Mouse (Mus musculus) embryonic facial prominence, embryonic 15.5 days (tissue): Measurements from ENCODE around the gene Card9. TPM values are rescaled to one million over a fixed set of nuclear protein-coding genes. Genes with fewer than 3 reads are reported as not detected.

Experiments used
- ATAC-seq: fragments of 200-750 bp; cut with Nextera tagmentation; 2 replicates; pipeline ENCODE4 v1.8.0; 2017; ENCODE audit warnings: low read depth, moderate TSS enrichment; ENCODE audit not compliant: insufficient number of reproducible peaks, low FRiP score, low TSS enrichment
- H3K27ac ChIP-seq: fragments of 300-500 bp; sonication (generic); replicated peaks from 2 replicates; pipeline ENCODE4 v1.5.1; 2015; ENCODE audit warnings: mild to moderate bottlenecking, inconsistent platforms
- H3K27me3 ChIP-seq: fragments of 300-500 bp; sonication (generic); 2 replicates; pipeline ENCODE4 v1.6.1; 2015; ENCODE audit warnings: inconsistent platforms
- H3K36me3 ChIP-seq: fragments of 300-500 bp; sonication (generic); 2 replicates; pipeline ENCODE4 v1.6.1; 2015; ENCODE audit warnings: mild to moderate bottlenecking, inconsistent platforms
- H3K4me1 ChIP-seq: fragments of 300-500 bp; sonication (generic); 2 replicates; pipeline ENCODE4 v1.6.1; 2015; ENCODE audit warnings: inconsistent platforms
- H3K4me2 ChIP-seq: fragments of 300-500 bp; sonication (generic); replicated peaks from 2 replicates; pipeline ENCODE4 v1.6.1; 2015; ENCODE audit warnings: mild to moderate bottlenecking, inconsistent platforms
- H3K4me3 ChIP-seq: fragments of 300-500 bp; sonication (generic); replicated peaks from 2 replicates; pipeline ENCODE4 v1.5.1; 2015; ENCODE audit warnings: mild to moderate bottlenecking, inconsistent platforms
- H3K9ac ChIP-seq: fragments of 300-500 bp; sonication (generic); 2 replicates; pipeline ENCODE4 v1.6.1; 2015; ENCODE audit warnings: inconsistent platforms
- H3K9me3 ChIP-seq: fragments of 300-500 bp; sonication (generic); replicated peaks from 2 replicates; pipeline ENCODE4 v1.6.1; 2016; ENCODE audit warnings: inconsistent platforms
- WGBS: fragments of 180-500 bp; shearing (Covaris S2); methylation state at CpG from one replicate; pipeline ENCODE4 v1.1.7; 2015; 5-methylcytosine and 5-hydroxymethylcytosine counted together
- polyA plus RNA-seq: library from polyadenylated mRNA; unstranded; fragments of >200 nt; fragmentation: Nextera tagmentation; extraction: Ambion mirVana; gene quantifications from 2 replicates; pipeline ENCODE4 v1.2.1, GENCODE M21; 2015

The Card9 gene
- polyA plus RNA-seq, 1 experiment from 2014 or later = 1.7 TPM

DNA sequence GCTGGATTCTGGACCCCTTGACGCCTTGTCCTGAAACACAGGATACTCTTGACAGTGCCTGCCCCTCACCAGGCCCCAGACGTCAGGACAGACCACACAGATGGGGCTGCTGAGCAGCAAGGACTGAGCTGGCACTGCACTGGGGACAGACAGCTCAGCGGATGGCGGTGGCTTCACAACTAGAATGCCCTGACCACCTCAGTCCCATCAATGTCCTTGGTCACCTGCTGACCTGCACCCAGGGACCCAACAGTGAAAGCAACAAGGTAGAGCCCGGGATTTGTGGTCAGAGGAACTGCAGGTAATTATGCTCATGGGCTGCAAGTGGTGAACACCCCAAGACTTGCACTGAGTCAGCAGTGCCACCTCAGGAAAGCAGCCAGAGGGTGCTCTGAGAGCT lies 2.3 kb upstream of the Card9 start:
- no peak for ATAC-seq
- Histone ChIP-seq H3K4me3 (no peak overlapping the region), H3K4me2 (no peak overlapping the region), H3K27ac (no peak overlapping the region), H3K9me3 (no peaks in the 10 kb centered on the region), H3K27me3 (no peaks in the 10 kb centered on the region), H3K4me1 (peaks cover 11% of the 10 kb centered on the region; the same call in 1 of the 2 replicates), H3K36me3 (peaks cover 48% of the 10 kb centered on the region), H3K9ac (no peak overlapping the region)
- 79% methylated on average over 5 of the region's 5 CpGs for WGBS

DNA sequence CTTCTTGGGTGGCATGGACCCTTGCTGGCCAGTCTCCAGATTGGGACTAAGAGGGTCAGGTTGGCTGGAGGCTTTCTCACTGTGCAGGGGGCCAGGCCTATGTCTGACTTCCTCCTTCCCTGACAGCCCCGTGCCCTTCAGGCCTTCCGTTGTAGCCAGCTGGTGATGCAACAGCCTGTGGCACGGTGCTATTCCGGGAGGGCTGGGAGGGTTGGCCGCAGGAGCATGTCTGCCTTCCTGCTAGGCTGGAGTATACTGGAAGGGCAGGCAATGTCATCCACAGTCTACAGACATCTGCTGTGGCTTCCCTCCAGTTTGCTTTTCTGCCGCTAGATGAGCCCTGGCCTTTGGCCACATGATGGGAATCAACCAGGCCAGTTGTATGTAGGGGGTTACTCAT lies 735 bp downstream of the Card9 start:
- Histone ChIP-seq H3K4me1 (peaks cover 14% of the 10 kb centered on the region; the same call in 1 of the 2 replicates), H3K9me3 (no peaks in the 10 kb centered on the region), H3K27ac (no peak overlapping the region), H3K9ac (no peak overlapping the region), H3K27me3 (no peaks in the 10 kb centered on the region), H3K36me3 (peaks cover 19% of the 10 kb centered on the region), H3K4me3 (no peak overlapping the region), H3K4me2 (no peak overlapping the region)
- 82% methylated on average over 6 of the region's 6 CpGs for WGBS
- no peak for ATAC-seq

DNA sequence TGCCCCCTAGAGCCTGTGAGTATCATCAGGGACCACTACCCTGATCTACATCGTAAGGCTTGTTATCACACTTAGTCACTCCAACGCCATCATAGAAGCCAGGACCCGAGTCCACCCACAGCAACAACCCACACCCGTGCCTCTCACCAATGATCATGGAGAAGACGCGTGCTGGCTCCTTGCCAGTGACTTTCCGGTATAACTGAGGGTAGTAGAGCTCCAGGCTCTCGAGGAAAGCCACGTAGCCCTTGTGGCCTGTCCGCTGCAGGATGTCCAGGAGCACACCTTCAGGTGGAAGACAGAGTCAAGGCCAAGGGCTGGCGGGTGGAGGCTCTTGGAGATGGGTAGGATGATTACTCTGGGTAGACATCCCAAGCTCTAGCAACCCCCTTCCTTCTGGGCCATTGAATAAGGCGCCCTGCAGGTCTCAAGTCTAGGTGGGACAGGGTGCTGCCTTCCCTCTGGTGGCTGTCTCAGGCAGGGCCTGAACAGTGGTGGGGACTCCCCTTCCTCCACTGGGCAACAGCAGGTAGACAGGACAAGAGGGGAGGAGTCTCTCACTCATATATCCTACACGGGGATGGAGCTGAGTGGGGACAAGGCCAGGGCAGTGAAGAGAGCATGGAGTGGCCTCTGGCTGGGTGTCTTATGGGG lies 1.9 kb downstream of the Card9 start:
- no peak overlapping the region for H3K9ac ChIP-seq
- H3K4me2 ChIP-seq = no peak overlapping the region
- no peaks in the 10 kb centered on the region for H3K27me3 ChIP-seq
- H3K4me1 ChIP-seq = peaks cover 6% of the 10 kb centered on the region; the same call in 1 of the 2 replicates
- H3K27ac ChIP-seq = no peak overlapping the region
- no peak overlapping the region for H3K4me3 ChIP-seq
- ATAC-seq = no peak
- 87% methylated on average over 13 of the region's 13 CpGs for WGBS
- peaks cover 7% of the 10 kb centered on the region for H3K36me3 ChIP-seq
- no peaks in the 10 kb centered on the region for H3K9me3 ChIP-seq

DNA sequence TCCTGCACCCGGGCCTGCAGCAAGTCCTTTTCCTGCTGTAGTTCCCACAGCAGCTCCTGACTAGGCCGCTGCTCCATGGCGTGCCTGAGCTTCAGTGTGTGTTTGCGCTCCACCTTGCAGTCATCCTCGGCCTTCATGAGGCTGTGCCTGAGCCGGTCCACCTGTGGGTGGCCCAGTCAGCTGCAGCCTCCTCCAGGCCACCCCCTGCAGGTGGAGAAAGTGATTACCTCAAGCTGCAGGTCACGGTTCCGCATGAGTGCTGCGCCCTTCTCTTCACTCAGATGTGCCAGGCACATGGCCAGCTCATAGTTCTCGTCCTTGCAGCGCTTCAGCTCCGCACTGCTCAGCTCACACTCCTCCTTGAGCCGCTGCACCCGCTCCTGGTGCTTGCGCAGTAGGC lies 3.2 kb downstream of the Card9 start:
- Histone ChIP-seq H3K4me1 (peaks cover 13% of the 10 kb centered on the region), H3K27ac (no peak overlapping the region), H3K4me2 (no peak overlapping the region), H3K9ac (no peak overlapping the region), H3K36me3 (peaks cover 4% of the 10 kb centered on the region; the same call in 1 of the 2 replicates), H3K4me3 (no peak overlapping the region), H3K9me3 (no peaks in the 10 kb centered on the region), H3K27me3 (no peaks in the 10 kb centered on the region)
- ATAC-seq = no peak
- WGBS = 46% methylated on average over 15 of the region's 15 CpGs

DNA sequence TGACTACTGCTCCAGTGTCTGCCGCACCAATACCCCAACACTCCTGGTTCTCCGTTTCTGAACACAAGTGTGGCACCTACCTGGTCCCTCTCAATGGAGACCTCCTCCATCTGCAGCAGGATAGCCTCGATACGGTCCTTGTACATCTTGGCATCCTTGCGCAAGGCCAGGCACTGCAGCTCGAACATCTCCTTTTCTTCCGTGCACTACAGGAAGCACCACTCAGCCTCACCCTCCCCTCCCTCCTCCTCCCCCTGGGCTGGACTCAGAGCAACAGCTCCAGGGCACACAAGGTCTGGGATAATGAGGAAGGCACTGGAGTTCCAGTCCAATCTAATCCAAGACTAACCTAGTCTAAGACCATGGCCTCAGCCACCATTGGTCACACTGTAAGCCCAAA lies 4.0 kb downstream of the Card9 start:
- Histone ChIP-seq H3K9ac (no peak overlapping the region), H3K27me3 (no peaks in the 10 kb centered on the region), H3K36me3 (no peaks in the 10 kb centered on the region), H3K9me3 (no peaks in the 10 kb centered on the region), H3K4me1 (peaks cover 15% of the 10 kb centered on the region), H3K4me3 (no peak overlapping the region), H3K4me2 (no peak overlapping the region), H3K27ac (no peak overlapping the region)
- no peak for ATAC-seq
- 66% methylated on average over 7 of the region's 7 CpGs for WGBS

DNA sequence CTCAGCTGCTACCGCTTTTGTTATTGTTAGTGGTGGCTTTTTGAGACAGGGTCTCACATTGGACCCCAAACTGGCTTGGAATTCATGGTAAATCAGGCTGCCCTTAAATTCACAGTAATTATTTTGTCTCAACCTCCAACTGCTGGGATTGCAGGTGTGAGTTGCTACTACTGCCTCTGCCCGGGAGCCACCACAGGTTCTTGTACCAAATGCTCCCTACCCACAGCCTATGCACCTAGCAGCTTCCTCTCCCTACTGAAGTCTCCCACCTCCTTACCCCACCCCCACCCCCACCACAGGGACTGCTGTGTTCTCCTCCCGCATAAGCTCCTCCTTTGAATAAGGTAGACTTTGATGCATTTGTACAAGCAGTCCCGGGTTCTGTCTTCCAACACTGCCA lies 4.5 kb downstream of the Card9 start:
- Histone ChIP-seq H3K27ac (no peak overlapping the region), H3K4me3 (no peak overlapping the region), H3K9me3 (no peaks in the 10 kb centered on the region), H3K27me3 (no peaks in the 10 kb centered on the region), H3K4me2 (no peak overlapping the region), H3K36me3 (no peaks in the 10 kb centered on the region), H3K9ac (no peak overlapping the region), H3K4me1 (peaks cover 17% of the 10 kb centered on the region)
- WGBS = 80% methylated on average over 4 of the region's 4 CpGs
- ATAC-seq = no peak

DNA sequence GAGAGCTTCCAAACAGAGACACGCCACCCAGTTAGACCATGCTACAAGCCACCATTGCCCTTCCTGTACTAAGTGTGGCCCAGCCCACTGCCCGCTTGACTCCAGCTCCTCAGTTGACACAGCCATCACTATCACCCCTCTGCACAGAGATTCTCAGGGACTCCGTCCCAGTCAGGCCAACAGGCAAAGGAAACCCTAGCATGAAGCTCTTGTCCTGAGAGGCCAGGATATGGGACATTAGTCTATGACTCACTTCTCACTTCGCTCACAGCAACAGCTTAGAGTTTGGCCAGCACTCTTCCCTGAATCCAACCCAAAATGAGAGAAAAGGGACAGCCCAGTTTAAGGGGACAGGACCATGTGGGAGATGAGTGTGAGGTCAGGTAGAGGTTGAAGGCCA lies 6.3 kb downstream of the Card9 start:
- WGBS = 87% methylated on average over 4 of the region's 4 CpGs
- H3K27ac ChIP-seq = no peak overlapping the region
- no peak overlapping the region for H3K9ac ChIP-seq
- H3K4me2 ChIP-seq = no peak overlapping the region
- H3K36me3 ChIP-seq = peaks cover 10% of the 10 kb centered on the region
- no peaks in the 10 kb centered on the region for H3K9me3 ChIP-seq
- no peak overlapping the region for H3K4me3 ChIP-seq
- H3K27me3 ChIP-seq = no peaks in the 10 kb centered on the region
- H3K4me1 ChIP-seq = peaks cover 24% of the 10 kb centered on the region
- no peak for ATAC-seq

DNA sequence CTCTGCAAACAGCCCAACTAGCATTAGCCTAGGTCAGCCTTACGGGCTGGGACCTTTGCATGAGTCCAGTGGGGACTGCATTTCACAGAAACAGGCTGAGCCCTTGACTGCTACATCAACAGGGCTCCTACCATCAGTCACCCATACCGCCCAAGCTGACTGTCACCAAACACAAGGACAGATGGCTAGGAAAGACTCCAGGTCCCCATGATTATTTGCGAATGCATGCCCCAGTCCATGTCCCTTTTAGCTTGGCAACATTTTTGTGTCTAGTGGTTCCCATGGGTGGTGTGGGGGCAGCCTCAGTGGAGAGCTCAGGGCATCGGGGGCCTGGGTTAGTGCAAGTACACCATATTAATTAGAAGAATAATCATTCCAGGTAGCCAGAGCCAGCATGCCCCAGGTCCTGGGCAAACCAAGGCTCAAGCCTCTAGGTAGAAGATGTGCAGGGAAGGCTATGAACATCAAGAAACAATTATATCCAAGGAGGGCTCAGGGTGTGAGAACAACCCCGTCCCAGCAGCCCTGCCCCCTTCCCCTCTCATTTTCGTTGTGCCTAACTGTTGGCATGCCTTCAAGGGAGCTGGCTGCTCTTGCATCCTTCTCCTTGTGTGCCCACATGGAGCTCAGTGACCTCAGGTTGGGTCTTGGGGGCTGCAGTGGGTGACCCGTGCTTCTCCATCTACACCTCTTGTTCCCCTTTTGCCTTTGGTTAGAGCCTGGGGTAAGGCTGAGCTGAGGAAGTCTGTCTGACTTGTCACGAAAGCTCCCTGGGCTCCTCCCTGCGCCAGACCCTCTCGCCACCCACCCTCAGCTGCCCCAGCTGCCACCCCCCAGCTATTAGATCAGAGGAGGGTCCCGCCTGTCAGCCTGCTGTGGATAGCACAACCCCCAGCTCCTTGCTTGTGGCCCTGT lies 7.4 kb downstream of the Card9 start:
- Histone ChIP-seq H3K36me3 (peaks cover 20% of the 10 kb centered on the region), H3K4me3 (peak overlapping the region; percentile 88), H3K4me1 (peaks cover 32% of the 10 kb centered on the region), H3K9me3 (no peaks in the 10 kb centered on the region), H3K4me2 (peak overlapping the region; percentile 97), H3K27ac (no peak overlapping the region), H3K9ac (no peak overlapping the region), H3K27me3 (no peaks in the 10 kb centered on the region)
- 89% methylated on average over 11 of the region's 11 CpGs for WGBS
- ATAC-seq = no peak

DNA sequence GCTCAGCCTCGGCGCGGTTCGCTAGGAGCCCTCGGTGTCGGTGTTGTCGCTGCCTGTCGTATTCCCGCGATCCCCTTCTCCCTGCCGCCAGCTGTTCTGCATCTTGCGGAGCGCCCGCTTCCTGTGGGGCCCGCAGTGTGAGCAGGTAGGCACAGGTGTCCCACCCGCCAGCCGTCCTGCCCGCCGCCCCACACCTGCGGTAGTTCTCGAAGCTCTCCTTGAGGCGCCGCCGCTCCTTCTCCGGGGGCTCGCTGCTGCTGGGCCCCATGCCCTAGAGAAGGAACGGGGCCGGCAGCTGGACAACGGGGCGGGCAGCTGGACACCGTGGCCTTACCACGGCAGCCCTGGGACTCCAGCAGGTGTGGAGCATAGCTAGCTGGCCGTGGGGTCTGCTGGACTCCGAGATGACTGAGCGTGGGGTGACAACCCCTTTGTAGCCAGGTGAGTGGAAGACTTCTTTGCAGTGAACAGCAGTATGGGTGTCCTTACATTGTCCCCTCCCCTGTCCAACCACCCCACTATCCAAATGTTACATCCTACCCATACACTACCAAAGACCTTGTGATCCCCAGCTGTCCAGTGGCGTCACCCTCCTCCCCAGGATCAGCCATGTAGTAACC lies 8.3 kb downstream of the Card9 start:
- peaks cover 36% of the 10 kb centered on the region for H3K4me1 ChIP-seq
- ATAC-seq = no peak
- peaks cover 26% of the 10 kb centered on the region for H3K36me3 ChIP-seq
- peak overlapping the region; percentile 88 for H3K4me3 ChIP-seq
- H3K27ac ChIP-seq = peak overlapping the region; percentile 90
- no peaks in the 10 kb centered on the region for H3K27me3 ChIP-seq
- WGBS = 3% methylated on average over 36 of the region's 36 CpGs
- H3K9ac ChIP-seq = peak overlapping the region; percentile 75
- no peaks in the 10 kb centered on the region for H3K9me3 ChIP-seq
- H3K4me2 ChIP-seq = peak overlapping the region; percentile 97

DNA sequence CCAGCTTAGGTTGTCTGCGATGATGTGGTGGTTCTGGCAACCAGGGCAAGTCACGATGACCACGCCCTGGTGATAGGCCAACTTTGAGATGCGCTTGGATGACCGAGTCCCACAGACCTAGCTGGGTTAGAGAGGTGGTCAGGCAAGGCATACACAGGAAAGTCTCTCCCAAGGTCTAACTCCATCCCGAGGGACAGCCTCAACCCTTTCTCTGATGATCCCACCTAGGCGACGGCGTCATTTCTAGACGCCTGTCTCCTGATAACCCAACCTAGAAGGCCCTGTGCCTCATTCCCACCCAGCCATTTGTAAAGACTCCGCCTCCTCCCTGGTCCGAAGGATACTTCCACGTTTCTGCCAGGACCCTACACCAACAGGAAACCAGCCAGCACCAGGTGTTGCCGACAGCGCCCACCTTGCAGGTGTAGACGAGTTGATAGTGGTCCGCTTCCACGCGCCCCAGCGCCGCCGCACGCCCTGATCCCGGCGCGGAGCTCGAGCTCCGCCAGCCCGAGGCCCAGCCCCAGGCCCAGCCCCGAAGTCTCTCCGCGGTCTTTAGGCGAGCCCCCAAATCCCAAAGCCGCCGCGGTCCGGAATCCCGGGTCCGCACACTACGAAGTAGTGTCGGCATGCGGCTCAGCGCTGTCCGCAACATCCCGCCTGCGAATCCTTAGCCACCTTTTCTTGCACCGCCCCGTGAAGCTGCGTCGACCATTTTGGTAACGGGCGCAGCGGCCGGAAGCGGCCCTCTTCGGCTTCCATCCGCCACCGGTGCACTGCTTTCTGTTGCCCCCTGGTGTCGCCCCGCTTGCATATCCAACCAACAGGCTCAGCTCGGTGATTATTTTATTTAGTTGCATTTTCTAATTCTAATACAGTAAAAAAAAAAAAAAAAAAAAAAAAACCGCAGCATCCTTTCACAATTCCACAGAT lies 9.1 kb downstream of the Card9 start, which contains the start of gene Dnlz:
Gene Dnlz, minus strand, starts transcription at position 753 of the 933 bp plus-strand sequence.
- Histone ChIP-seq H3K4me1 (peaks cover 40% of the 10 kb centered on the region), H3K36me3 (peaks cover 34% of the 10 kb centered on the region), H3K27ac (peak within 1 kb of the TSS; percentile 90), H3K4me3 (peak within 1 kb of the TSS; percentile 88), H3K4me2 (peak within 1 kb of the TSS; percentile 97), H3K9me3 (no peaks in the 10 kb centered on the region), H3K9ac (peak within 1 kb of the TSS; percentile 94), H3K27me3 (no peaks in the 10 kb centered on the region)
- WGBS = 2% methylated on average over 62 of the region's 62 CpGs
- peak; percentile 73 for ATAC-seq
